Mouse (Mus musculus) heart, embryonic 15.5 days (tissue): ENCODE data around the gene Gale. TPM values are rescaled to one million over a fixed set of nuclear protein-coding genes. Genes with fewer than 3 reads are reported as not detected.
"Not testable (repeated sequence)": the region's sequence is repeated elsewhere in the genome, so short reads cannot be mapped to it uniquely, and the experiment has no call there.

Experiments
- ATAC-seq: fragments of 200-750 bp; cut with Nextera tagmentation; replicated peaks from 2 replicates; pipeline ENCODE4 v1.8.0; 2017; ENCODE audit warnings: low read depth, moderate TSS enrichment; ENCODE audit not compliant: insufficient number of reproducible peaks, insufficient read depth, low FRiP score
- H3K27ac ChIP-seq: fragments of 300-500 bp; sonication (generic); 2 replicates; pipeline ENCODE4 v1.5.1; 2015; ENCODE audit warnings: mild to moderate bottlenecking, inconsistent platforms
- H3K27me3 ChIP-seq: fragments of 300-500 bp; sonication (generic); 2 replicates; pipeline ENCODE4 v1.6.1; 2015; ENCODE audit warnings: inconsistent platforms
- H3K36me3 ChIP-seq: fragments of 300-500 bp; sonication (generic); 2 replicates; pipeline ENCODE4 v1.6.1; 2015; ENCODE audit warnings: mild to moderate bottlenecking, inconsistent platforms
- H3K4me1 ChIP-seq: fragments of 300-500 bp; sonication (generic); replicated peaks from 2 replicates; pipeline ENCODE4 v1.6.1; 2015; ENCODE audit warnings: inconsistent platforms
- H3K4me2 ChIP-seq: fragments of 300-500 bp; sonication (generic); 2 replicates; pipeline ENCODE4 v1.6.1; 2015; ENCODE audit warnings: inconsistent platforms, mild to moderate bottlenecking, moderate library complexity
- H3K4me3 ChIP-seq: fragments of 300-500 bp; sonication (generic); 2 replicates; pipeline ENCODE4 v1.5.1; 2015; ENCODE audit warnings: mild to moderate bottlenecking, inconsistent platforms
- H3K9ac ChIP-seq: fragments of 300-500 bp; sonication (generic); 2 replicates; pipeline ENCODE4 v1.6.1; 2015; ENCODE audit warnings: mild to moderate bottlenecking, inconsistent platforms
- H3K9me3 ChIP-seq: fragments of 300-500 bp; sonication (generic); replicated peaks from 2 replicates; pipeline ENCODE4 v1.6.1; 2016; ENCODE audit warnings: inconsistent platforms
- WGBS: fragments of 180-500 bp; shearing (Covaris S2); methylation state at CpG from one replicate; pipeline ENCODE4 v1.1.7; 2015; ENCODE audit warnings: mixed read lengths; 5-methylcytosine and 5-hydroxymethylcytosine counted together
- polyA plus RNA-seq: library from polyadenylated mRNA; unstranded; fragments of >200 nt; fragmentation: Nextera tagmentation; extraction: Ambion mirVana; gene quantifications from 2 replicates; pipeline ENCODE4 v1.2.1, GENCODE M21; 2015

The Gale gene
- polyA plus RNA-seq, 1 experiment from 2014 or later, result 17.6 TPM

- H3K9ac ChIP-seq, result no peak overlapping the region
- H3K9me3 ChIP-seq, result no peaks in the 10 kb centered on the region
- no peak overlapping the region for H3K4me3 ChIP-seq
- H3K27me3 ChIP-seq, result no peaks in the 10 kb centered on the region
- peaks cover 11% of the 10 kb centered on the region; the same call in 1 of the 2 replicates for H3K36me3 ChIP-seq
- WGBS, result 91% methylated on average over 9 of the region's 9 CpGs
- H3K4me1 ChIP-seq, result peaks cover 10% of the 10 kb centered on the region
- no peak overlapping the region for H3K27ac ChIP-seq
- ATAC-seq, result no peak
- H3K4me2 ChIP-seq, result no peak overlapping the region
Measured at GRCm38 (mm10) chr4:135928376-135928775, 35.2 kb upstream of the Gale start.

- no peaks in the 10 kb centered on the region for H3K27me3 ChIP-seq
- H3K4me2 ChIP-seq, result no peak overlapping the region
- peaks cover 17% of the 10 kb centered on the region; the same call in 1 of the 2 replicates for H3K36me3 ChIP-seq
- H3K9me3 ChIP-seq, result no peaks in the 10 kb centered on the region
- 83% methylated on average over 5 of the region's 5 CpGs for WGBS
- no peak overlapping the region for H3K4me3 ChIP-seq
- H3K4me1 ChIP-seq, result peaks cover 10% of the 10 kb centered on the region
- no peak for ATAC-seq
- H3K27ac ChIP-seq, result no peak overlapping the region
- no peak overlapping the region for H3K9ac ChIP-seq
Measured at GRCm38 (mm10) chr4:135929405-135929804, 34.1 kb upstream of the Gale start.

GRCm38 (mm10) chr4:135929828-135930227, 33.7 kb upstream of the Gale start:
- Histone ChIP-seq H3K4me1 (peaks cover 10% of the 10 kb centered on the region), H3K4me3 (no peak overlapping the region), H3K4me2 (no peak overlapping the region), H3K36me3 (peaks cover 17% of the 10 kb centered on the region; the same call in 1 of the 2 replicates), H3K27ac (no peak overlapping the region), H3K9me3 (no peaks in the 10 kb centered on the region), H3K9ac (no peak overlapping the region), H3K27me3 (no peaks in the 10 kb centered on the region)
- ATAC-seq, result no peak
- WGBS, result 82% methylated on average over 9 of the region's 9 CpGs

GRCm38 (mm10) chr4:135930239-135930638, 33.3 kb upstream of the Gale start:
- 95% methylated on average over 8 of the region's 8 CpGs for WGBS
- Histone ChIP-seq H3K9ac (no peak overlapping the region), H3K9me3 (no peaks in the 10 kb centered on the region), H3K4me3 (no peak overlapping the region), H3K27ac (no peak overlapping the region), H3K4me2 (no peak overlapping the region), H3K36me3 (peaks cover 17% of the 10 kb centered on the region; the same call in 1 of the 2 replicates), H3K27me3 (no peaks in the 10 kb centered on the region), H3K4me1 (peaks cover 8% of the 10 kb centered on the region)
- ATAC-seq, result no peak

- Histone ChIP-seq H3K27me3 (no peaks in the 10 kb centered on the region), H3K4me3 (no peak overlapping the region), H3K4me1 (0 out of 2 replicates have a peak, but pooled peaks cover 7% of the 10 kb centered on the region), H3K9me3 (no peaks in the 10 kb centered on the region), H3K4me2 (no peak overlapping the region), H3K9ac (no peak overlapping the region), H3K27ac (no peak overlapping the region), H3K36me3 (peaks cover 13% of the 10 kb centered on the region; the same call in 1 of the 2 replicates)
- ATAC-seq, result no peak
- WGBS, result 69% methylated on average over 5 of the region's 5 CpGs
Measured at GRCm38 (mm10) chr4:135931832-135932231, 31.7 kb upstream of the Gale start.

- ATAC-seq, result peak; percentile 39; the same call in 1 of the 2 replicates
- H3K4me2 ChIP-seq, result no peak overlapping the region
- H3K4me3 ChIP-seq, result no peak overlapping the region
- H3K36me3 ChIP-seq, result peaks cover 20% of the 10 kb centered on the region; the same call in 1 of the 2 replicates
- peak overlapping the region; percentile 48 for H3K27ac ChIP-seq
- H3K9ac ChIP-seq, result no peak overlapping the region
- 50% methylated on average over 12 of the region's 12 CpGs for WGBS
- 0 out of 2 replicates have a peak, but pooled peaks cover 7% of the 10 kb centered on the region for H3K4me1 ChIP-seq
- H3K27me3 ChIP-seq, result no peaks in the 10 kb centered on the region
- H3K9me3 ChIP-seq, result no peaks in the 10 kb centered on the region
Measured at GRCm38 (mm10) chr4:135934708-135935500, 28.6 kb upstream of the Gale start.

- no peaks in the 10 kb centered on the region for H3K9me3 ChIP-seq
- H3K4me1 ChIP-seq, result 0 out of 2 replicates have a peak, but pooled peaks cover 7% of the 10 kb centered on the region
- WGBS, result 57% methylated on average over 5 of the region's 5 CpGs
- H3K27ac ChIP-seq, result peak overlapping the region; percentile 48
- H3K36me3 ChIP-seq, result peaks cover 20% of the 10 kb centered on the region; the same call in 1 of the 2 replicates
- H3K27me3 ChIP-seq, result no peaks in the 10 kb centered on the region
- no peak overlapping the region for H3K4me3 ChIP-seq
- H3K9ac ChIP-seq, result no peak overlapping the region
- ATAC-seq, result no peak
- H3K4me2 ChIP-seq, result no peak overlapping the region
Measured at GRCm38 (mm10) chr4:135935502-135935901, 28.0 kb upstream of the Gale start.

- no peak for ATAC-seq
- Histone ChIP-seq H3K4me2 (no peak overlapping the region), H3K4me1 (peaks cover 15% of the 10 kb centered on the region), H3K27me3 (no peaks in the 10 kb centered on the region), H3K27ac (no peak overlapping the region), H3K36me3 (0 out of 2 replicates have a peak, but pooled peaks cover 9% of the 10 kb centered on the region), H3K9ac (no peak overlapping the region), H3K9me3 (no peaks in the 10 kb centered on the region), H3K4me3 (no peak overlapping the region)
- 72% methylated on average over 7 of the region's 7 CpGs for WGBS
Measured at GRCm38 (mm10) chr4:135938858-135939257, 24.7 kb upstream of the Gale start.

- H3K4me2 ChIP-seq, H3K9me3 ChIP-seq, H3K27ac ChIP-seq, ATAC-seq, H3K4me3 ChIP-seq, H3K36me3 ChIP-seq, H3K9ac ChIP-seq, H3K27me3 ChIP-seq: not testable (repeated sequence)
- 87% methylated on average over 8 of the region's 8 CpGs for WGBS
- peaks cover 15% of the 10 kb centered on the region for H3K4me1 ChIP-seq
Measured at GRCm38 (mm10) chr4:135941026-135941425, 22.5 kb upstream of the Gale start.

- Histone ChIP-seq H3K36me3 (0 out of 2 replicates have a peak, but pooled peaks cover 8% of the 10 kb centered on the region), H3K27ac (no peak overlapping the region), H3K4me3 (no peak overlapping the region), H3K4me2 (no peak overlapping the region), H3K9me3 (no peaks in the 10 kb centered on the region), H3K4me1 (peaks cover 16% of the 10 kb centered on the region), H3K9ac (no peak overlapping the region), H3K27me3 (no peaks in the 10 kb centered on the region)
- no peak for ATAC-seq
- WGBS, result 45% methylated on average over 6 of the region's 6 CpGs
Measured at GRCm38 (mm10) chr4:135942193-135942592, 21.3 kb upstream of the Gale start.

- Histone ChIP-seq H3K4me1 (peaks cover 24% of the 10 kb centered on the region), H3K4me3 (no peak overlapping the region), H3K36me3 (0 out of 2 replicates have a peak, but pooled peaks cover 8% of the 10 kb centered on the region), H3K27me3 (no peaks in the 10 kb centered on the region), H3K4me2 (no peak overlapping the region), H3K9ac (no peak overlapping the region), H3K27ac (peak overlapping the region; percentile 6; the same call in 1 of the 2 replicates), H3K9me3 (no peaks in the 10 kb centered on the region)
- ATAC-seq, result no peak
- WGBS, result 40% methylated on average over 4 of the region's 4 CpGs
Measured at GRCm38 (mm10) chr4:135943389-135943788, 20.1 kb upstream of the Gale start.
